Mouse (Mus musculus): ENCODE measurements around the gene Krt34.

DNA sequence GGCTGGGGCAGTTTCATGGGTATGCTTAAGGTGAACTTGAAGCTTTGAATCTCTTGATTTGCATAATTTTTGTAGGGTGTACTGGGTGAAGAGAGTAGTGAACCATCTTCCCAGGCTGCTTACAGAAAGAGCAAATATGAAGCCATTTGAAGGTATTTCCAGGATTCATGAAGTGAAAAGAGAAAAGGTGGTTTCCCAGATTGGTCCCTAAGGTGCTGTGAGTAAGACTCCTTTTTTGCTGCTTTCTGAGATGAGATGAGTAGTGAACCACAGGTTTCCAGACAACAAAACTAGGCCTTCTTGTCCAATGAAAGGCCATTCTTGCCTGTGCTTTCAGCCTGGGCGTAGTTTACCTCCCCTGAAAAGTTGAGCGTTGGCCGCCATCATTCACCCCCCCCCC is 52.8 kb downstream of the Krt34 start:
- no peak for TF ChIP-seq CTCF (IDR thresholded peaks at IDR 0.05; ENCODE audit: control insufficient read depth, insufficient read depth, insufficient read length)
- TF ChIP-seq USF1 (IDR thresholded peaks at IDR 0.05; ENCODE audit: low read depth): no peak
- TF ChIP-seq MYOG (IDR thresholded peaks at IDR 0.05; ENCODE audit: control insufficient read depth, extremely low read depth, insufficient read length): no peak
- no peak for TF ChIP-seq FOSL1 (IDR thresholded peaks at IDR 0.05; ENCODE audit: insufficient read depth, low read length, poor library complexity, severe bottlenecking)
- TF ChIP-seq CEBPB (IDR thresholded peaks at IDR 0.05; ENCODE audit: low read depth): no peak

All from C2C12 (cell line).